Mouse (Mus musculus): ENCODE results near the gene Chst11. TPM values are rescaled to one million over a fixed set of nuclear protein-coding genes. Genes with fewer than 3 reads are reported as not detected.
A peak's percentile ranks its signal among the peaks of the same experiment; 100 is the strongest.

Chst11 gene
- polyA plus RNA-seq, 1 experiment from 2014 or later: 2.1 TPM

GRCm38 (mm10) chr10:83071785-83072580, 86.7 kb downstream of the Chst11 start:
- DNase-seq (ENCODE audit: low spot score): no peak

GRCm38 (mm10) chr10:83073119-83073518, 87.8 kb downstream of the Chst11 start:
- DNase-seq (ENCODE audit: low spot score): no peak

GRCm38 (mm10) chr10:83076816-83077215, 91.5 kb downstream of the Chst11 start:
- DNase-seq (ENCODE audit: low spot score): no peak

- no peak for DNase-seq (ENCODE audit: low spot score)
Observed at GRCm38 (mm10) chr10:83078723-83079122, 93.4 kb downstream of the Chst11 start.

- no peak for DNase-seq (ENCODE audit: low spot score)
Observed at GRCm38 (mm10) chr10:83079755-83080154, 94.5 kb downstream of the Chst11 start.

- DNase-seq (ENCODE audit: low spot score): peak; percentile 33
Observed at GRCm38 (mm10) chr10:83080275-83080741, 95.0 kb downstream of the Chst11 start.

GRCm38 (mm10) chr10:83080930-83081329, 95.6 kb downstream of the Chst11 start:
- peak; percentile 52 for DNase-seq (ENCODE audit: low spot score)

- DNase-seq (ENCODE audit: low spot score): no peak
Observed at GRCm38 (mm10) chr10:83083946-83084345, 98.6 kb downstream of the Chst11 start.

GRCm38 (mm10) chr10:83088318-83088717, 103.0 kb downstream of the Chst11 start:
- no peak for DNase-seq (ENCODE audit: low spot score)

- DNase-seq (ENCODE audit: low spot score): no peak
Observed at GRCm38 (mm10) chr10:83088826-83089225, 103.5 kb downstream of the Chst11 start.

- DNase-seq (ENCODE audit: low spot score): no peak
Observed at GRCm38 (mm10) chr10:83090185-83090584, 104.9 kb downstream of the Chst11 start.

GRCm38 (mm10) chr10:83093705-83094104, 108.4 kb downstream of the Chst11 start:
- DNase-seq (ENCODE audit: low spot score): no peak

GRCm38 (mm10) chr10:83094248-83094647, 109.0 kb downstream of the Chst11 start:
- peak; percentile 21 for DNase-seq (ENCODE audit: low spot score)

GRCm38 (mm10) chr10:83094821-83095725, 109.8 kb downstream of the Chst11 start:
- no peak for DNase-seq (ENCODE audit: low spot score)

GRCm38 (mm10) chr10:83096257-83096656, 111.0 kb downstream of the Chst11 start:
- no peak for DNase-seq (ENCODE audit: low spot score)

- DNase-seq (ENCODE audit: low spot score): no peak
Observed at GRCm38 (mm10) chr10:83098940-83099339, 113.6 kb downstream of the Chst11 start.

GRCm38 (mm10) chr10:83099669-83100068, 114.4 kb downstream of the Chst11 start:
- DNase-seq (ENCODE audit: low spot score): no peak

GRCm38 (mm10) chr10:83100890-83101289, 115.6 kb downstream of the Chst11 start:
- DNase-seq (ENCODE audit: low spot score): peak; percentile 22

- DNase-seq (ENCODE audit: low spot score): no peak
Observed at GRCm38 (mm10) chr10:83101421-83102207, 116.3 kb downstream of the Chst11 start.

- DNase-seq (ENCODE audit: low spot score): no peak
Observed at GRCm38 (mm10) chr10:83102745-83103144, 117.4 kb downstream of the Chst11 start.

GRCm38 (mm10) chr10:83104221-83104620, 118.9 kb downstream of the Chst11 start:
- no peak for DNase-seq (ENCODE audit: low spot score)
